Mouse (Mus musculus): ENCODE results near the gene Fastkd5.
"Not testable (repeated sequence)": the region's sequence is repeated elsewhere in the genome, so short reads cannot be mapped to it uniquely, and the experiment has no call there.

Fastkd5 gene

DNA sequence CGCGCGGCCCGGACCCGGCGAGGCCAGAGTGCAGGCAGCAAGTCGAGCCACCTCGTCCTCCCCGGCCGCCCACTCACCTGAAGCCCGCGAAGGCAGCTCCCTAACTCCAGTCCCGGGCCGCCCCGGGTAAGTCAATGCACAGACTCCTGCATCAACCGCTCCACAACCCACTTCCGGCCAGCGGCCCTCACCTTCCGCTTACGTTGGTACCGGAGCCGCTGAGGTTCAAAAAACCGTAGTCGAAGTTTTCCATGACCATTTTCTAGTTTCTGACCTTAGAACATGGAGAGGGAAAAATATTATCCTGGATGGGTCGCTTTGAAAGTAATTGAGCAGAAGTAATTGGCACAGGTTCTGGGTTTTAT is at the start of gene Fastkd5, which contains the start of gene Ubox5:
Gene Fastkd5 (minus strand): TSS at position 189 of the 365 bp plus-strand sequence.
Gene Ubox5 (minus strand): TSS at position 200 of the 365 bp plus-strand sequence.
- in situ Hi-C loops (cut with MboI, MseI): no loop called here

DNA sequence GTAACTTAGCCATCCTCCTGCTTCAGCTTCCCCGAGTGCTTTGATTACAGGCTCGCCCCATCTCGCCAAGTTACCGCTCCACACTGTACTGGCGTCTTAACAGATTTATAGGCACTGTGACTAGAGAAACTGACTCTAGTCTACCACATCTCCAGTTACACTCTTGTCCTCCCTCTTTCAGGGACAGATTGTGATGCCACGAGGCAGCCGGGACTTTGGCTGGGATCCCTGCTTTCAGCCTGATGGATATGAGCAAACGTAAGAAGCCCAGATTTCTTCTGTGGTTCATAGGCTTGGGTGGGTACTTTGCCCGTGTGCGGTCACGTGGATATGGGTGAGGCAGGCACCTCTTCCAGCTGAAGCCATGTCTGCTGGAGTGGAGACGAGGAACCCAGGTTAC is 49.3 kb upstream of the Fastkd5 start:
- in situ Hi-C loops (cut with MboI, MseI): no loop called here

DNA sequence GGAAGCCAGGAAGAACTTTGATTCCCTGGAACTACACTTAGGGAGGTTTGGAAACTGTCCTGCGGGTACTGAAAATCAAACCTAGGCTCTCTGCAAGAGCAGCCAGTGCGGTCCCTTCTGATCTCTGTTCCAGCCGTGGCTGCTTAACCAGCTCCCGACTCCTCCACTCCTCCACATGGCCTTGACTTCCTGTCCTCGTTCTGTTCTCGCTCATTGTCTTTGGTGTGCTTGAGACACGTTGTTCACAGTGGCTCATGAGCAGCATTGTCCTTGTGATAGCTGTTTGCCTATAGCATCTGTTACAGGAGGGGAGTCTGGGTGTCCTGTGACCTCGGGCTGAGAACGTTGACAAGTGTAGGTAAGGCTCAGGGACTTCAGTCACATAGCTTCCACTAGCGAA is 47.4 kb upstream of the Fastkd5 start:
- in situ Hi-C loops (cut with MboI, MseI): no loop called here

DNA sequence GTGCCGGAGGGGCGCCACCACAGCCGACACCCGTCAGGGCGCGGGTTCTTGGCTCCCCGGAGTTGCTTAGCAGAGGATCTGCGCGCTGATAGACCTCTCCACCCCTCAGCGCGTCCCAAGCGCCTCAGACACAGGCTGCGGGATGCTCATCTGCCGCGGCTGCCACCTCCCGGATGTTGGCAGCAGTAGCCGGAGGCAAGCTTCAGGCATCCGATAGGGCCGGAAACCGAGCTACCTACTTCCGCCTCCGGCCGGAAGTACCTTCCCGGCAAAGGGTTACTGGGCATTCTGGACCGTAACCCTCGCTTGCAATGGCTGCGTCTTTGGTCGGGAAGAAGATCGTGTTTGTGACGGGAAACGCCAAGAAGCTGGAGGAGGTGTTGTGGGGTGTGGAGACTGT is 37.7 kb upstream of the Fastkd5 start, which contains the start of gene Itpa:
Gene Itpa (plus strand): TSS at position 52 of the 400 bp plus-strand sequence.
- in situ Hi-C loops (cut with MboI, MseI): no loop called here

DNA sequence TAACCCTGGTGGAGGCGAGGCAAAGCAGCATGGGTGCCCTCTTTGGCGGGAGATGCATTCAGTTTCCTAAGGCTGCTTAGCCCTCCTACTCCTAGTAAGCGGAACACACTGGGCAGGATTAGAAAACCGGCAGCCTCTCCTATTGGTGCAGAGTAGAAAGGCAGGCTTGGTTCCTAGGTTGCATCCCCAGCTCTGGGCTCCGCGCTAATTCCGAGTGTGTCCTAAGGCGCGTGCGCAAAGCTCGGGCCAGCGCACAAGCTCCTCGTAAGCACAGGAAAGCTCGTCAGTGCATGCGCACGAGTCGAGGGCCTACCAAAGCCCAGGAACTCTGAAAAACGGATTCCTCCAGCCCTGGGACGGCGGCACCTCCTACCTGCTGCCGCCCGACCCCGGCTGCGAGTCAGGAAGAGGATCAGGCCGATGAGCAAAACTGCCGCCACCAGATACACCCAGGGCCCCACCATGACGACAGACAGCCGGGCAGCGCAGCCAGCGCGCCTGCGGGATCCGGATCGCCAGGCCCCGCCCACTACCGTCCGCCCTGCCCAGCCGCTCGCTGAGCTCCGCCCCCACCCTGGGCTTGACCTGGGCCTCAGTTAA is 34.4 kb upstream of the Fastkd5 start, which contains the start of gene Ddrgk1:
Gene Ddrgk1 (minus strand): TSS at position 558 of the 600 bp plus-strand sequence.
- in situ Hi-C loops (cut with MboI, MseI): no loop called here

DNA sequence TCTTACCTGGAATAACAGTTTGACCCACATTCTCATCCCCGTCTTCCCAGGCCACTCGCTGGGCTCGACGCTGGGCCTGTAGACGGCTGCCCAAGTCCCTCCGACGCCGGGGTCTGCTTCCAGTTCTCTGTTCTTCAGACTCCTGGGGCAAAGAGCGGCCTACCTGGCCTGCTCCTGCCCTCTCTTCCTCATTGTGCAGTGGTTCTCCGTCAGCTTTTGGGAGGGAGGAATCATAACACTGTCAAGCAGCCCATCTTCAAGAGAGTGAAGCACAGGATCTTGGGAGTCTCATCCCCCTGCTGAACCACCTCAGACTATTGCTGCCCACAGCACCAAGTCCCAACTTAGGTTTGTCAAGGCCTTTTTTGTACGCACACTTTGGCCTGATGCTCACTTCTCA is 33.5 kb upstream of the Fastkd5 start:
- in situ Hi-C loops (cut with MboI, MseI): no loop called here

DNA sequence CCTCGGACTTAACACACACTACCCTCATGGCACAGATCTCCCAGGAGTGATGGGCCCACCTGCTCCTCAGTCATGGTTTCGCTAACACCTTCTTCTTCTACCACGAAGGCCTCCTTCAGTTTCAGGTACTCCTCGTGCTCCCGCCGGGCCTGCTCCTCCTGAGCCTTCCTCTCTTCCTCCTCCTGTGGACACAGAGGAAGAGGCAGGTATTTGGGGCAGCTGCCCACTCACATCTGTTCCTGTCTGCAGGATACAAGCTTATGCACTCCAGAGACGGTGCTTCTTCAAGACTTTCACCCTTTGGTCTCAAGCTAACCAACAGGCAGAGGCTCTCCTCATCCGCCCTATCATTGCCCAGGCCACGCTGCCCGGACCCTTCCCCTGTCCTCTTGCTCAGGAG is 28.7 kb upstream of the Fastkd5 start:
- in situ Hi-C loops (cut with MboI, MseI): no loop called here

DNA sequence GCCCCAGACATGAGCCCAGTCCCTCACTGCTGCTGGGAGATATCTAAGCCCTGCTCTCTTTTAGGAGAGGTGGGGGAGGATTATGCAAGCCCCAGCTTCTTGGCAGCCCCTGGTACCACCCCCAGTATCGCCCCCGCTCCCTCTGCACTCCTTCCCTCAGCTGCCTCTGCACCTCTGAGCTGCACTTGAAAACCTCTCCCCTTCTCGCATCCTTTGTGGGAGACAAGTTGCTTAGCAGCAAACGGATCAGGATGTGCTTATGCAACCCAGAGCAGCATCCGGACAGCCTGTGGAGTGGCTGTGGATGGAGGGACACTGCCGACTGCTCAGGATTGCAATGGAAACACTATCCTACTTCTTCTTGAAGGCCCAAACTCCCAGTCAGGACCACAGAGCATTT is 27.7 kb upstream of the Fastkd5 start:
- in situ Hi-C loops (cut with MboI, MseI): no loop called here

DNA sequence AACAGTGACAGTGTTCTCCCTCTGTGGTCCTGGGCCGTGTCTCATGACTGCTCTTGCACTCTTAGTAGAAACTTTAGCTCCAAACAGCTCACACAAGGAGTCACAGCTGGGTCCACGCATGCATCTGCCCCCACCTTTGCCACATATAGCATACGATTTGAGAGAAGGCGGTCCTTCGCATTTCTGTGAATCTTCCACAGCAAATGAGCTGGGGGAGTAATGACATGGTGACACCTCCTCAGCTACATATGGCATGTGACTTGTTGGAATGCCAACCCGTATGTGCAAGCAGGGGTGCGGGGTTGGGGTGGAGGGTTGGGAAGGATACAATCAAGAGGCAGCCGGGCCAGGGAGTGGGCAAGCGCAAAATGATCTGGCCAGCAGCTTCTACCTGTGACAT is 26.7 kb upstream of the Fastkd5 start:
- in situ Hi-C loops (cut with MboI, MseI): no loop called here

DNA sequence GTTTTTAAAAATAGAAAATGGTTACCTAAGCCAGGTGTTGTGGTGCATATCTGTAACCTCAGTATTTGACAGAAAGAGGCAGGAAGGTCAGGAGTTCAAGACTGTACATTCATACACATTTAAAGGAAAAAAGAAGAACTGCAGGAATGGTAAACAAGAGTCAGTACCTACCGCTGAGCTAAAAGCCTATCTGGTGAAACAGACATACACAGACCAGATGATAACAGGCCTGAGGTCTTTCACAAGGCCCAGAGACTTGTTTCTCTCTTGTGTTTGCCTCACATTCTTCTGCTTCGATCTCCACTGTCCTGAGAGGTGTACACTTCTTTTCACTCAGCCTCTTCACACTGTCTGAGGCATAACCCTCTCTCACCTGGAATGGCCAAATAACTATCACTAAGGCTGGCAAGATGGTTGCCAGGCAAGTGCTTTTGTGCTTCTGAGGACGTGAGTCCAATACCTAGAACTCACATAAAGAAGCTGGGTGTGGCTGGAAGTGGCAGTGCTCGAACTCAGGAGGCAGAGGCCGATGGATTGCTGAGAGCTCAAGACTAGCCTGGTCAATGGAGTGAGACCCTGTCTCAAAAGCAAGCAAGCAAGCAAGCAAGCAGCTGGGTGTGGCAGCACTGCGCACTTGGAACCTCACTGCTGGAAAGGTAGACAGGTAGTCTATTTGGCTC is 26.0 kb upstream of the Fastkd5 start:
- in situ Hi-C loops (cut with MboI, MseI): no loop called here

DNA sequence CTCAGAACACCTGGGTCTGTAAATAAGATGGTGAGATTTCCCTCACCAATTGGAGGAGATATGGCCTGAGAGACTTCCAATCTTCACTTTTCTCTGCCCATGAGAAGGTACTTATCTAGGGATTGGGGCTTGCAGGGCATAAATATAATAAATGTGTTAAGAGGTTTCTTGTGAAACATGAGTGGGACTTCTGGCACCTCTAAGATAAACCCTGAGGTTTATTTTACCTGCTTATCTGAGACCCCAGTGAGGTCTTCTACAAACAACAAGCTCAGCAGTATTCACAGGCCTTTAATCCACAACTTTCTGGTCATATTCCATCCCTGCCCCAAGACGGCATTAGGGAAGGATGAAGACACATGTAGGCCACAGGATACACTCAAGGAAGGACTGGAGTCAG is 23.9 kb upstream of the Fastkd5 start:
- in situ Hi-C loops (cut with MboI, MseI): no loop called here

DNA sequence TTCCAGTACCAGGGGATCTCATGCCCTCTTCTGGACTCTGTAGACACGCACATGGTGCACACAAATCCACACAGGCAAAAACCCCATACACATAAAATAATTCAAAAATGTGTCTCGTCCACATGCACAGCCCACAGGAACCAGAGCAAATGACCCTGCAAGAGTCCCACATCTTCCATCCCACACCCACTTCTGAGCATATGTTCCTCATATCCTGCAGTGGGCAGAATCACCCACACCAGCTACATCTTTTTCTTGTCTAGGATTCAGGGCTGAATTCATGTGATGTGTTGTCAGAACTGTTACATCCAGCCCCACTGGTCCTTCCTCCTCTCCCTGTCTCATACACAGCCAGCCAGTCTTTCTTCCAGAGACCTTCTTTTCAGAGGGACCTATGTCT is 23.5 kb upstream of the Fastkd5 start:
- in situ Hi-C loops (cut with MboI, MseI): no loop called here

DNA sequence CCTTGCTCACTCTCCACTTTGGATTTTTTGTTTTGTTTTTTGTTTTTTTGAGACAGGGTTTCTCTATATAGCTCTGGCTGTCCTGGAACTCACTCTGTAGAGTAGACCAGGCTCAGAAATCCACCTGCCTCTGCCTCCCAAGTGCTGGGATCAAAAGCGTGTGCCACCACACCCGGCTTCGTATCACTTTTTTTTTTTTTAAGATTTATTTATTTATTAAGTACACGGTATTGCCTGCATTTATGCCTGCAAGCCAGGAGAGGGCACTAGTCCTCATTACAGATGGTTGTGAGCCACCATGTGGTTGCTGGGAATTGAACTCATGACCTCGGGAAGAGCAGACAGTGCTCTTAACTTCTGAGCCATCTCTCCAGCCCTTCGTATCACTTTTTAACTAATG is 19.2 kb upstream of the Fastkd5 start:
- in situ Hi-C loops (cut with MboI, MseI): not testable (repeated sequence)

DNA sequence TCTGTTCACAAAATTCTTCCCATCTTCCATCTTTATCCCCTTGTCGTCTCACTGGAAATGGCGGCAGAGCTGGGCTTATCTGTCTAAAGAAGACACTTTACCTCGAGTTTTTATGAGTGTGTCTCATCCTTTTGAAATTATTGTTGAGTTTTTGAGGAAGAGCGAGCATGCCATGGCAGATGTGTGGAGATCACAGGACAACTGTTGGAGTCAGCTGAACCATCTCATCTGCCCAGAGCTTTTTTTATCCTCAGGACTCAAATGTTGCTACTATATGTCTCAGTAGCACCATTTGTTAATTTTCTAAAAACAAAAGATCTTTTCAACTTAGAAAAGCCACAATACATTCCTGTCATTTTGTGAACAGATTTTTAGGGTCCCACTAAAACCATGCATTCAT is 15.4 kb upstream of the Fastkd5 start:
- in situ Hi-C loops (cut with MboI, MseI): no loop called here

DNA sequence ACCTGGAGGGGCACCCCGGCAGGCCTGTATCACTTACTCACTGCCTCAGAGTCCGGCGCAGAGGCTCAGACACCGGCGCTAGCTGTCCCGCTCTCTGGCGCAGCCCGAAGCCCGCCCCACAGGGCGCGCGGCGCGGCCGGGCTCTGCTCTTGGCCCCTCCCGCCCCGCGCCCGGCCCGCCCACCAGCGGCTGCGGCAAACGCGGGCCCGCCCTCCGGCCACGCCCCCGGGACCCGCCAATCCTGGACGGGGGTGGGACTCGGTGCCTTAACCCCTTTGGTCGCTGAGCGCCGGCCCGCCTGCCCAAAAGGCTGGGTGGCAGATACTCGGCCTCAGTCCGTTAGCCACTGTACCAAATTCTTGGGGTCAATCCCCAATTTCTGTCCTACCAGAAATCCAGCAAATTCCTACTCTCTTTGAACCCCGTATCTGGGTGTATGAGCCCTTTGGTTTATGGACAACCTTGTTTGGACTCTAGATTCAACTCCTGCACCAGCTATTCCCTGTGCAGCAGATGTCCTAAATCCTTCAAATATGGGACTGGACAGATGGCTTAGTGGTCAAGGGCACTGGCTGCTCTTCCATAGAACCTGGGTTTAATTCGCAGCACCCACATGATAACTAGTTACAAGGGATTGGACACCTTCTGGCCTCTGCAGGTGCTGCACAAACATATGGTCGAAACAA is 13.0 kb upstream of the Fastkd5 start, which contains the start of gene Lzts3:
Gene Lzts3 (minus strand): TSS at position 120 of the 686 bp plus-strand sequence.
- in situ Hi-C loops (cut with MboI, MseI): no loop called here

DNA sequence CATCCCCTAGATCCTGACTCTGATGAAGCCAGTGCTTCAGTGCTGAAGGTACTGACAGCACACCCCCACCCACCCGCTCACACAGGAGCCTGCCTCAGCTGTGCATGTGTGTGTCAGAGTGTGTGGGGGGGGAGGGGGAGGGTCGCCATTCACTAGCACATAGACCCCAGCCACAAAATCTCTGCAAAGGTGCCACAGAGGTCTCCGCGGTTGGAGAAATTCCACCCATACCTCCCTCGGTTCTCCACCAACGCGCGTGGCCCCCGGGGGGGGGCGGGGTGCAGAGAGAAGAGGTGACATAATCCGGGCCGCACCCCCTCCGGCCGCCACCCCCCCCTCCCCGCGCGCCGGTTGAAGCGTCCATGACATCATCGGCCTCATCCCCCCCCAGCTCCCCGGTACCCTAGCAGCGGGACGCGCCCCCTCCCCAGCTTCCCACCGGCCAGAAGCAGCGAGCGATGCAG is 12.4 kb upstream of the Fastkd5 start:
- in situ Hi-C loops (cut with MboI, MseI): no loop called here

DNA sequence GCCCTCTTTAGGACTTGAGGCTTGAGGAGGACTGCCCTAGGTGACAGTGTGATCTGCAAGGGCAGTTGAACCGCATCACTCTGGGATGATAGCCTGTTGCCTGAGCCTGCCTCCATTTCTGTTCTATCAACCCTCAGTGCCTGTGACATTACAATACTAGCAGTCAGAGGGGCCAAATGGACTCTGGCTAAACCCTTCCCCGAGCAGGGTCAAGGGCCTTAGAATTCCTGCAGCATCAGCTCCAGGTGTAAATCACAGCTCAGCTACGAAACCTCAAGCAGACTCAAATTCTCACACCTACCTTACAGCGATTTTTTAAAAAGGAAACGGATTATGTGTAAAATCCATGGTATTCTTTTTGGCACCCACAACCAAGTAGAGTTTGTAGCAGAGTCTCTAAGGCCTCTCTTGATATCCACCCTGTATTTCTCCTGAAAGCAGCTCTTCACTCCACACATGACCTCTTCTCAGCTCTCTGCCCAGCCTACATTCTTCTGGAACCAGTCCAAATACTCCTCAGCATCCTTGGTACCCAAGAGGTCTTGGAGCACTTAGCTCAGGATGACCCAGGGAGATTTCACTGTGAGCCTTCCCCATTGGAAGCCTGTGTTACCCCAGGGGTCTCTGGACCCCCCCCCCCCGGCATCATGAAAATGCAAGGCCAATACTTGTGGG is 11.7 kb upstream of the Fastkd5 start:
- in situ Hi-C loops (cut with MboI, MseI): no loop called here

DNA sequence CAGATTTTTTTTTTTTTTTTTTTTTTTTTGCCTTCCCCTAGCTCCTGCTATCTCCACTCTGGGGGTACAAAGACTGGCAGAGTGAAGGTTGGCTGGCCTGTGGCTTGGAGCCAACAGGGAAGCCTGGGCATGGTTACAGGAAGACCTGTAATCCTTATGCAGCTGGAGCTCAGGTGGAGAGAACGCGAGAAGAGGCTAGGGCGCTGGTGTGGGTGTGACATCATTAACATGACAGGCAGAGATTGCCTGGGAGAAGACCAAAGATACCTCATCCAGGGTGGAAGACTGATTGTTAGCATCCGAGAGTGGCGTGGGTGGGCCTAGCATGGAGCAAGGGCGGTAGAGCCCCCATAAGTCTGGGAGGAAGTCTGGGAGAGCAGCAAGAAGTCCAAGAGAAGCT is 9.4 kb upstream of the Fastkd5 start:
- in situ Hi-C loops (cut with MboI, MseI): no loop called here

DNA sequence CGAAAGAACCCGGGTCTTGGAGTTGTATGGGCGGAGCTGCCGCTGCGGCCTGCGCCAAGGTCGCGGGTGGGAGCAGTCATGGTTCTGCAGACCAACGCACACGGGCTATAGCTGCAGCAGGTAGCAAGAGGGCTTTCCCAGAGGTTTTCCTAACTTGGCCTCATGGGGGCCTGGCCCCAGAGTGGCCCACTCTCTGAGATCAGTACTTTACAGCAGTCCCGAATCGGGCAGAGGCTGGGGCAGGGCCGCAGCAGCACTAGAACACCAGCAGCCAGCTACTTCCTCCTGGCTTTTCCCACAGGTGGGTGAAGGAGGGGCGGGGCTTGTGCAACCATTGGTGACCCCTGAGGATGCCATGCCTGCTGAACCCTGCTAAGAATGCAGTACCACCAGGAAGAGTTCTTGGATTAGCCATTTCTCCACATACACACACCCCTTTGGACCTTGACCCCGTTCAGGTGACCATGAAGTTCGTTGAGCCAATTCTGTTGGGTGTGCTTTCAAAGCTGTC is 8.3 kb upstream of the Fastkd5 start:
- in situ Hi-C loops (cut with MboI, MseI): no loop called here

DNA sequence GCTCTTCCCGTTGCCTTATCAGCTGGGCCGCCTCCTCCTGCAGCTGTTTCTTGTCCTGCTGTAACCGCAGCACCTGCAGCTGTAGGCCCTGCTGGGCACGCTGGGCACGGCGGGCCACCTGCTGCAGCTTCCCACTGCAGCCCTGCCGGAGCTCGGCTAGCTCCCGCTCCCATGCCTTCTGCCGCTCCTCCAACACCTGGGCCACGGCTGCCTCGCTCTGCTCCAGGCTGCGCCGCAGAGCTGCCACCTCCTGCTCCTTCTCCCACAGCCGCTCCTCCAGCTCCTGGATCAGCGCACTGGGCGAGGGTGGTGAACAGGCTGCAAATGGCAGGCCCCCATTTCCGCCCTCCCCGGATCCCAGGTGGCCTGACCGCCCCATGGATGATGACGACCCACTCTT is 6.0 kb upstream of the Fastkd5 start:
- in situ Hi-C loops (cut with MboI, MseI): no loop called here

DNA sequence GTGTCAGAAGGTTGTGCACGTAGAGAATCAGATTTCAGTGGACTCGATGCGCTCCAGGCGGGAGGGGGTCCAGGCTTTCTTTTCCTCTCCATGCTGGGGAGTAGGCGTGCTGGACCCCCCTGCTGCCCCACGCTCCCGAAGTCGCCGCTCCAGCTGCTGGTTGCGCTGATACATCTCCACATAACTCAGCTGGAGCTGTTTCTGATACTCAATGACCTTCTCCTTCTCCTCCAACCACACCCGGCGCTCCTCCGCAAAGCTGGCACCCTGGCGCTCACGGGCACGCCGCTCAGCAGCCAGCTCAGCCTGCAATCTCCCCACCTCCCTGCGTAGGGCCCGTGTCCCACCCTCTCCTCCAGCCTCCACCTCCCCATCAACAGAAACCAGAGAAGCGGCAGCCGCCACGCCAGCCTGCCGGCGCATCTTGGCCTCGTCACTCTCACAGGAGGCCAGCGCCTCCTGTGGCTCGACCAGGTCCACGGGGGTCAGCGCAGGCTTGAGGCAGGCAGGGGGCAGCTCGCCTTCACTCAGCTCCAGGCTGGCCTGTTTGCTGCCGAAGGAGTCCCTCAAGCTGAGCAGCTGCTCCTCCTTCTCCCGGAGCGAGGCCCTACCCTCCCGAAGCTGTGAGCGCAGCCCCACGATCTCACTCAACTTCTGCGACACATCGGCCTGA is 5.0 kb upstream of the Fastkd5 start:
- in situ Hi-C loops (cut with MboI, MseI): no loop called here
